Mouse (Mus musculus): ENCODE measurements around the gene Efhd1. TPM values are rescaled to one million over a fixed set of nuclear protein-coding genes. Genes with fewer than 3 reads are reported as not detected.
A peak's percentile ranks its signal among the peaks of the same experiment; 100 is the strongest.

Efhd1 gene
- total RNA-seq, 2 experiments from 2014 or later: 3.7 to 7.4 TPM

- peak overlapping the region; percentile 72 for H3K27ac ChIP-seq
- intact Hi-C loops (cut with DNase I): loop anchor here (5.0 kb wide), 1 partner anchor 54 kb away; the partner anchor contains the start of gene Gigyf2
- TF ChIP-seq CTCF (IDR thresholded peaks at IDR 0.05): no peak
- no peak overlapping the region for H3K4me3 ChIP-seq
- DNase-seq: peak; percentile 52
Measured at GRCm38 (mm10) chr1:87273514-87273942, 9.4 kb downstream of the Efhd1 start.

- TF ChIP-seq CTCF (IDR thresholded peaks at IDR 0.05): no peak
- H3K4me3 ChIP-seq: no peak overlapping the region
- peak overlapping the region; percentile 72 for H3K27ac ChIP-seq
- no peak for DNase-seq
- intact Hi-C loops (cut with DNase I): loop anchor here (5.0 kb wide), 1 partner anchor 53 kb away; the partner anchor contains the start of gene Gigyf2
Measured at GRCm38 (mm10) chr1:87274134-87274533, 10.0 kb downstream of the Efhd1 start.

GRCm38 (mm10) chr1:87275151-87275550 lies 11.0 kb downstream of the Efhd1 start:
- Histone ChIP-seq H3K27ac (no peak overlapping the region), H3K4me3 (no peak overlapping the region)
- no peak for TF ChIP-seq CTCF (IDR thresholded peaks at IDR 0.05)
- intact Hi-C loops (cut with DNase I): no loop called here
- no peak for DNase-seq

- no peak overlapping the region for H3K4me3 ChIP-seq
- intact Hi-C loops (cut with DNase I): no loop called here
- no peak for DNase-seq
- no peak for TF ChIP-seq CTCF (IDR thresholded peaks at IDR 0.05)
- H3K27ac ChIP-seq: no peak overlapping the region
Measured at GRCm38 (mm10) chr1:87276056-87276455, 11.9 kb downstream of the Efhd1 start.

- intact Hi-C loops (cut with DNase I): no loop called here
- TF ChIP-seq CTCF (IDR thresholded peaks at IDR 0.05): no peak
- no peak overlapping the region for H3K4me3 ChIP-seq
- DNase-seq: no peak
- no peak overlapping the region for H3K27ac ChIP-seq
Measured at GRCm38 (mm10) chr1:87280281-87280680, 16.1 kb downstream of the Efhd1 start.

- peak overlapping the region; percentile 45 for H3K4me3 ChIP-seq
- no peak for TF ChIP-seq CTCF (IDR thresholded peaks at IDR 0.05)
- intact Hi-C loops (cut with DNase I): no loop called here
- peak overlapping the region; percentile 12; the same call in 1 of the 2 replicates for H3K27ac ChIP-seq
- no peak for DNase-seq
Measured at GRCm38 (mm10) chr1:87281599-87282412, 17.6 kb downstream of the Efhd1 start.

GRCm38 (mm10) chr1:87282413-87282788 lies 18.2 kb downstream of the Efhd1 start:
- no peak for TF ChIP-seq CTCF (IDR thresholded peaks at IDR 0.05)
- intact Hi-C loops (cut with DNase I): no loop called here

GRCm38 (mm10) chr1:87283410-87283960 lies 19.3 kb downstream of the Efhd1 start:
- DNase-seq: no peak
- no peak for TF ChIP-seq CTCF (IDR thresholded peaks at IDR 0.05)
- Histone ChIP-seq H3K27ac (no peak overlapping the region), H3K4me3 (no peak overlapping the region)
- intact Hi-C loops (cut with DNase I): no loop called here

More at GRCm38 (mm10) chr1:87282413-87282788, 18.2 kb downstream of the Efhd1 start:
- no peak for DNase-seq
- Histone ChIP-seq H3K4me3 (no peak overlapping the region), H3K27ac (no peak overlapping the region)

GRCm38 (mm10) chr1:87287105-87287504 lies 22.9 kb downstream of the Efhd1 start:
- DNase-seq: no peak
- no peak for TF ChIP-seq CTCF (IDR thresholded peaks at IDR 0.05)
- intact Hi-C loops (cut with DNase I): no loop called here

GRCm38 (mm10) chr1:87291416-87291815 lies 27.3 kb downstream of the Efhd1 start:
- intact Hi-C loops (cut with DNase I): no loop called here
- no peak for TF ChIP-seq CTCF (IDR thresholded peaks at IDR 0.05)
- Histone ChIP-seq H3K4me3 (no peak overlapping the region), H3K27ac (no peak overlapping the region)
- no peak for DNase-seq

More at GRCm38 (mm10) chr1:87287105-87287504, 22.9 kb downstream of the Efhd1 start:
- no peak overlapping the region for H3K27ac ChIP-seq
- no peak overlapping the region for H3K4me3 ChIP-seq

GRCm38 (mm10) chr1:87292420-87293190 lies 28.4 kb downstream of the Efhd1 start:
- Histone ChIP-seq H3K27ac (peak overlapping the region; percentile 24; the same call in 1 of the 2 replicates), H3K4me3 (no peak overlapping the region)
- intact Hi-C loops (cut with DNase I): loop anchor here (2.0 kb wide), 1 partner anchor 46 kb away; no protein-coding TSS in a partner anchor
- DNase-seq: peak; percentile 65
- peak; percentile 65 for TF ChIP-seq CTCF (IDR thresholded peaks at IDR 0.05)

- TF ChIP-seq CTCF (IDR thresholded peaks at IDR 0.05): no peak
- Histone ChIP-seq H3K4me3 (no peak overlapping the region), H3K27ac (no peak overlapping the region)
- no peak for DNase-seq
- intact Hi-C loops (cut with DNase I): no loop called here
Measured at GRCm38 (mm10) chr1:87294063-87294710, 30.0 kb downstream of the Efhd1 start.

Data from gastrocnemius, adult 2 months (tissue).